Mouse (Mus musculus) thymus, adult 2 months (tissue): ENCODE data around the gene Gpr179.
"Not testable (repeated sequence)": the region's sequence is repeated elsewhere in the genome, so short reads cannot be mapped to it uniquely, and the experiment has no call there.

Source experiments
- CTCF ChIP-seq: fragments of 200-500 bp; IDR thresholded peaks from 2 replicates; pipeline ENCODE4 v1.5.1; 2012; ENCODE audit warnings: mild to moderate bottlenecking, control low read depth, low read length, moderate library complexity, borderline replicate concordance; ENCODE audit not compliant: control insufficient read depth, poor library complexity, insufficient read depth; ENCODE audit errors: extremely low read depth
- POLR2A ChIP-seq: fragments of 200-500 bp; IDR thresholded peaks from 2 replicates; pipeline ENCODE4 v1.6.1; 2012; ENCODE audit warnings: mild to moderate bottlenecking, low read length, control low read depth, moderate library complexity; ENCODE audit not compliant: control insufficient read depth, poor library complexity, insufficient read depth; ENCODE audit errors: extremely low read depth

DNA sequence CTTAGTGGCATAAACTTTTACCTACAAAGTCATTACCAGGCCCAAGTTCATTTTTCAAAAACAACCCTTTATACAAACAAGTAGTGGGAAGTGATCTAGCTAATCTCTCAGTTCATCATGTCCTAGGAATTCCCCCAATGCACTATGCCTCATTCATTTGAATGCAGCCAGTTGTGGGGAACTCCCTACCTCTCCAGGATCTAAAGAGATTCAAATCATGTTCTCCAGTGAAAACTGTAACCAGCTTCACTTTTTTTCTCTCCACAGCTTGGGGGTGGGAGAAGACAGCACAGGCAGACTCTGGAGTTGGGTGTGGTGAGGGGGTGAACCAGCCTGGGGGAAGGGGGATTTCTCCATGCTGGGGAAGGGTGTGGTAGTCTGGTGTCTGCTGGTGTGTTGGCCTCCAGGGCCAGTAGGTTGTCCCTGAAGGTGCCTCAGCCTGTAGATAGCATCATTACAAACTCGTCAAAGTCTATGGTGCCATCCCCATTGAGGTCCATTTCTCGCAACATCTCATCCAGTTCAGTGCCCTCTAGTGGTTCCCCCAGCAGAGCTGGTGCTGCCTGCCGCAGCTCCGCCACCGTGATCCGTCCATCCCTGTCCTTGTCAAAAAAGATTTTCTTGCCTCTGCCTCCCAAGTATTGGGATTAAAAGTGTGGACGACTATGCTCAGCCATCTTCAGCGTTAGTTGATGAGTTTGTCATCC lies 29.8 kb downstream of the Gpr179 start:
- TF ChIP-seq POLR2A, CTCF: not testable (repeated sequence)
